Mouse (Mus musculus): Measurements from ENCODE around the gene Sash1.

Sash1 gene

GRCm38 (mm10) chr10:8885630-8886527 lies at the start of gene Sash1:
Gene Sash1 (minus strand): TSS chr10:8886070.
- peak; percentile 86 to 87 for DNase-seq (ENCODE audit: low spot score in 2 of 2)

GRCm38 (mm10) chr10:8935601-8936000 lies 49.7 kb upstream of the Sash1 start:
- DNase-seq (ENCODE audit: low spot score in 2 of 2) = no peak

- DNase-seq (ENCODE audit: low spot score in 2 of 2) = no peak
Measured at GRCm38 (mm10) chr10:8933451-8934372, 47.8 kb upstream of the Sash1 start.

GRCm38 (mm10) chr10:8931548-8932240 lies 45.8 kb upstream of the Sash1 start:
- DNase-seq (ENCODE audit: low spot score in 2 of 2) = no peak

- no peak for DNase-seq (ENCODE audit: low spot score in 2 of 2)
Measured at GRCm38 (mm10) chr10:8930672-8931071, 44.8 kb upstream of the Sash1 start.

GRCm38 (mm10) chr10:8928775-8929647 lies 43.1 kb upstream of the Sash1 start:
- peak; percentile 36 to 48 for DNase-seq (ENCODE audit: low spot score in 2 of 2)

GRCm38 (mm10) chr10:8928261-8928660 lies 42.4 kb upstream of the Sash1 start:
- no peak for DNase-seq (ENCODE audit: low spot score in 2 of 2)

GRCm38 (mm10) chr10:8926906-8927305 lies 41.0 kb upstream of the Sash1 start:
- DNase-seq (ENCODE audit: low spot score in 2 of 2) = no peak

GRCm38 (mm10) chr10:8926295-8926694 lies 40.4 kb upstream of the Sash1 start:
- DNase-seq (ENCODE audit: low spot score in 2 of 2) = no peak

GRCm38 (mm10) chr10:8925299-8925698 lies 39.4 kb upstream of the Sash1 start:
- no peak for DNase-seq (ENCODE audit: low spot score in 2 of 2)

GRCm38 (mm10) chr10:8921098-8921693 lies 35.3 kb upstream of the Sash1 start:
- no peak for DNase-seq (ENCODE audit: low spot score in 2 of 2)

GRCm38 (mm10) chr10:8917798-8918197 lies 31.9 kb upstream of the Sash1 start:
- no peak for DNase-seq (ENCODE audit: low spot score in 2 of 2)

- DNase-seq (ENCODE audit: low spot score in 2 of 2) = no peak
Measured at GRCm38 (mm10) chr10:8917350-8917749, 31.5 kb upstream of the Sash1 start.

- no peak for DNase-seq (ENCODE audit: low spot score in 2 of 2)
Measured at GRCm38 (mm10) chr10:8915755-8916154, 29.9 kb upstream of the Sash1 start.

- no peak for DNase-seq (ENCODE audit: low spot score in 2 of 2)
Measured at GRCm38 (mm10) chr10:8913904-8914303, 28.0 kb upstream of the Sash1 start.

- no peak for DNase-seq (ENCODE audit: low spot score in 2 of 2)
Measured at GRCm38 (mm10) chr10:8912706-8913275, 26.9 kb upstream of the Sash1 start.

GRCm38 (mm10) chr10:8912213-8912612 lies 26.3 kb upstream of the Sash1 start:
- DNase-seq (ENCODE audit: low spot score in 2 of 2) = no peak

GRCm38 (mm10) chr10:8910237-8910990 lies 24.5 kb upstream of the Sash1 start:
- DNase-seq (ENCODE audit: low spot score in 2 of 2) = no peak

- no peak for DNase-seq (ENCODE audit: low spot score in 2 of 2)
Measured at GRCm38 (mm10) chr10:8903086-8903485, 17.2 kb upstream of the Sash1 start.

Measured in right cerebral cortex, postnatal 10 days (tissue).